Mouse (Mus musculus) embryo, embryonic 11.5 days (tissue): ENCODE data around the gene Mrps17.
"Not testable (repeated sequence)": the region's sequence is repeated elsewhere in the genome, so short reads cannot be mapped to it uniquely, and the experiment has no call there.

ENCODE experiments used
- DNase-seq: peaks from one replicate; pipeline ENCODE4 v3.0.0-alpha.2; 2012; ENCODE audit warnings: low read depth, low spot score

Gene Mrps17

GRCm38 (mm10) chr5:129715326-129715861 is at the start of gene Mrps17:
Mrps17 (plus strand) TSS chr5:129715497.
- peak; percentile 90 for DNase-seq

- DNase-seq = no peak
These were observed 48.9 kb upstream of the Mrps17 start for GRCm38 (mm10) chr5:129666271-129666909.

GRCm38 (mm10) chr5:129667851-129668250 is 47.4 kb upstream of the Mrps17 start:
- DNase-seq = no peak

DNA sequence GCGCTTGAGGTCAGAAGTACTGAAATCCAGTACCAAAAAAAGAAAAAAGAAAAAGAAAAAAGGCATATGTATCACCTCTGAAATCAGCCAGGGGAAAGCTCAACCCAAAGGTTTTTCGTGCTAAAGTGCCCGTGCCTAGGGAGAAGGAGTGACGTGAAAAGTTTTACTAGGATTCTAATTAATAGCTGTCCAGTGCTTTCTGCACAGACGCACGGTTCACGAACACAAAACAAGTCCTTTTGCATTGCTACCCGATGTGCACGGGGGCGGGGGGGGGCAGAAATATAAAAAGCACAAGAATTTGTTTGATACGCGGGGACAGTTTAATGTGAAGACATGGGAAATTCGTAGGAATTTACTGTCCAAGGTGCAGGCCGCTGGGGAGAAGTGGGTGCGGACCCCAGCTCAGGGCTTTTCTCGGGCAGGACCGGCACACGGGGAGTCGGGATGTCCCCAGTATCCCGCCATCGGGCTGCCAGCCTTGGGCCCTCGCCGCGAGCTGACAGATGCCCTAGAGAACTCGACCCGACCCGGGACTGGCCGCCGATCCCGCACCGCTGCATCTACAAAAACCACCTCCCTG is 45.8 kb upstream of the Mrps17 start:
- DNase-seq = no peak

- DNase-seq = peak; percentile 69
These were observed 45.2 kb upstream of the Mrps17 start, which contains the start of gene Zfp11 for GRCm38 (mm10) chr5:129670036-129670458. Zfp11 (minus strand) TSS chr5:129670099.

- not testable (repeated sequence) for DNase-seq
These were observed 30.2 kb upstream of the Mrps17 start for GRCm38 (mm10) chr5:129685141-129685540.

GRCm38 (mm10) chr5:129687621-129688020 is 27.7 kb upstream of the Mrps17 start:
- DNase-seq = no peak

DNA sequence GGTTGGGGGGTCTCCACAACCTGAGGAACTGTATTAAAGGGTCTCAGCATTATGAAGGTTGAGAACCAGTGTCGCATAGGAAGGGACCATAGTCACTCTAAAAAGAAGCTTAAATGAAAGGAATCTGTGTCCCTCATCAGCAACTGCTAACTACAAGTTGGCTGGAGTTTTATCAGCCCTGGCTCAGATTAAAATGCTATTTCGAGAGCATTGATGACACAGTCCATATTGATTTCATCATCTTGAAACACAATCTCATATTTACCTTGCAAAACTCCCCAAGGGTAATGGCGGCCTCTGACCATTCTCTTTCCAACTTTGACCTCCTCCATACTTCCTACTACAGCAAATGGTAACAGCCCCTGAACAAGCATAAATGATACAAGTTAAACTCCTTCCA is 24.8 kb upstream of the Mrps17 start:
- DNase-seq = no peak

DNA sequence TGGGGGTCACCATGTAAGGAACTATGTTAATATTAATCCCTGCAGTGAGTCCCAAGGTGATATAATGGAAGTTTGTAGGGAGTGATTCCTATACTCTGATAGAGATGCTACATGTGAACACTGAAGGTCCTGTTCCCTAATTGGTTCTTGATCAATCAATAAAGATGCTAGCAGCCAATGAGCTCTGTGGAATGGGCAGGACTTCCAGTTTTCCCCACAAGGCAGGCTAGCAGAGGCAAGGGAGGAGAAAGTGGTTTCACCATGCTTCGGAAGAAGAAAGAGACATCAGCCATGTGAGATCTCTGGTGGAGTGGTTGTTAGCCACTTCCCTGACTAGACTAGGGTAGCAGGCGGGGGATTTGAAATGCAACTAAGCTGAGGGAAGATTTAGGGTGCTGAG is 14.8 kb upstream of the Mrps17 start:
- no peak for DNase-seq

- DNase-seq = no peak
These were observed 13.6 kb upstream of the Mrps17 start for GRCm38 (mm10) chr5:129701706-129702105.

GRCm38 (mm10) chr5:129703368-129703767 is 11.9 kb upstream of the Mrps17 start:
- DNase-seq = no peak

GRCm38 (mm10) chr5:129708412-129708811 is 6.9 kb upstream of the Mrps17 start, which contains the start of gene Sept14:
Sept14 (minus strand) TSS chr5:129708512.
- DNase-seq = no peak

GRCm38 (mm10) chr5:129717016-129717415 is 1.7 kb downstream of the Mrps17 start:
- no peak for DNase-seq

- no peak for DNase-seq
These were observed 4.9 kb downstream of the Mrps17 start for GRCm38 (mm10) chr5:129720176-129720575.

- DNase-seq = no peak
These were observed 9.0 kb downstream of the Mrps17 start for GRCm38 (mm10) chr5:129724268-129724667.

- DNase-seq = peak; percentile 85
These were observed 9.8 kb downstream of the Mrps17 start, which contains the start of gene Nipsnap2 for GRCm38 (mm10) chr5:129724834-129725773. Nipsnap2 (plus strand) TSS chr5:129725063.

- no peak for DNase-seq
These were observed 10.6 kb downstream of the Mrps17 start for GRCm38 (mm10) chr5:129725774-129726392.

GRCm38 (mm10) chr5:129726784-129727183 is 11.5 kb downstream of the Mrps17 start:
- DNase-seq = no peak

DNA sequence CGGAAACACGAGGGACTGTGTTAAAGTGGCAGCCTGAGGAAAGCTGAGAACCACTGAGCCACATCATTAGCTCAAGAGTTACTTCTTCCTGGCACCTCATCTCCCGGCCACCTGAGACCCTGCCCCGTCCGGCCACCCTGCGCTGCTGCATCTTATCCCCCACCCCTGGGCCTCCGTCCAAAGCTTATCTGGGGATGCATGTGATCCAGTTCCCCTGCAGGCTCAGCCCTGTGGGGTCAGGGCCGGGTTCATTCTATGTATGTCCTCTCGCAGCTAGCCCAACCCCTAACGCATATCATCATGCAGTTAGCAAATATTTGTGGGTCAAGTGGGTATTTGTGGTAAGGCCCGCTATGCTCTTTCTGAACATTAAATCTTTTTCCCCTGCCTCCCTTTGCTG is 14.0 kb downstream of the Mrps17 start:
- no peak for DNase-seq

DNA sequence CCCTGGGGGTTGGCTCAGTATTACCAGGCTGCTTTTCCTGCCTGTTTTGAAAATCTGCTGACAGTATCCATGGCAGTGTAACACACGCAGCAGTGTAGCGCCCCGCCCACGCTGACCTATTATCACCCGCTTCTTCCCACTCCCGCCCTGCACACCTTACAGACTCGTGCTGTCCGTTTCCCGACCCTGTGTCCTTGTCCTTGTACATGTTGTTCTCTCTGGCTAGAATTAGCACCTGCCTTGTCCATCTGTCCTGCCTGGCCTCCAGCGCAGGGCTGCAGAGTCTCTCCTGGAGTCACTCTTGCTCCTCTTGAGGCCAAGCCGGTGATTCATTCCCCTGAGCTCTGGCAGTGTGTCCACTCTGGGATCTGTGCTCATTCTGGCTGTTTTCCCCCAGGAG is 15.0 kb downstream of the Mrps17 start:
- no peak for DNase-seq

GRCm38 (mm10) chr5:129731021-129731420 is 15.7 kb downstream of the Mrps17 start:
- no peak for DNase-seq
